Mouse (Mus musculus): Measurements from ENCODE around the gene Guca2b. TPM values are rescaled to one million over a fixed set of nuclear protein-coding genes. Genes with fewer than 3 reads are reported as not detected.

Guca2b gene
- polyA plus RNA-seq, 1 experiment from 2014 or later, result not detected

- no peaks in the 10 kb centered on the region for H3K9me3 ChIP-seq (ENCODE audit: control insufficient read depth, low read length)
- H3K9ac ChIP-seq (ENCODE audit: low read length), result no peak overlapping the region
- no peaks in the 10 kb centered on the region for H3K36me3 ChIP-seq (ENCODE audit: control insufficient read depth, insufficient read depth, low read length)
- H3K27ac ChIP-seq (ENCODE audit: low read depth, low read length), result no peak overlapping the region
- peaks cover 5% of the 10 kb centered on the region; the same call in 1 of the 2 replicates for H3K4me1 ChIP-seq (ENCODE audit: control insufficient read depth, insufficient read depth, low read length)
- no peaks in the 10 kb centered on the region for H3K27me3 ChIP-seq (ENCODE audit: control insufficient read depth, insufficient read depth, low read length)
- no peak overlapping the region for H3K4me2 ChIP-seq
- no peak for ATAC-seq (ENCODE audit: low FRiP score)
- WGBS, result 93% methylated on average over 9 of the region's 9 CpGs
- H3K4me3 ChIP-seq (ENCODE audit: low read depth, low read length), result no peak overlapping the region
- DNase-seq (ENCODE audit: low spot score, missing footprints), result peak; percentile 56
These were observed 12.4 kb upstream of the Guca2b start for GRCm38 (mm10) chr4:119671164-119671563.

DNA sequence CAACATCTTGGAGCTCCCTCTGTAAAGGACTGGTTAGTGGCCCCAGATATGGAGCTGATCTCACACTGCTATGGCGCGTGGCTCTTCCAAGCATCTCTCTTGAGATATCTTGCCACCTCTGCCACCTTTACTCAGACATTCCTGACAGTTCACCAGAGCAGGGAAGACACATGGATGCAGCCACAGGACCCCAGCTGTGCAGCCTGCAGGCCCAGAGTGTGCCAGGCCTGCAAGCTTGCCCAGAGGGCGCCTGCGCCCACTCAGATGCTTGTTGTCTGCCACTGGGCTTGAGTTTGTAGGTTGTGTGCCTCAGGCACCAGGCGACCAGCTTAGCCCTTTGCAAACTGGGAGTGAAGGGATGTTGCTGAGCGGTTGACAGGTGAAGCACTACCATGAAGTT lies 12.0 kb upstream of the Guca2b start:
- ATAC-seq (ENCODE audit: low FRiP score), result no peak
- WGBS, result 84% methylated on average over 6 of the region's 6 CpGs
- peaks cover 5% of the 10 kb centered on the region; the same call in 1 of the 2 replicates for H3K4me1 ChIP-seq (ENCODE audit: control insufficient read depth, insufficient read depth, low read length)
- no peaks in the 10 kb centered on the region for H3K27me3 ChIP-seq (ENCODE audit: control insufficient read depth, insufficient read depth, low read length)
- H3K36me3 ChIP-seq (ENCODE audit: control insufficient read depth, insufficient read depth, low read length), result no peaks in the 10 kb centered on the region
- H3K9me3 ChIP-seq (ENCODE audit: control insufficient read depth, low read length), result no peaks in the 10 kb centered on the region
- DNase-seq (ENCODE audit: low spot score, missing footprints), result no peak
- H3K4me3 ChIP-seq (ENCODE audit: low read depth, low read length), result no peak overlapping the region
- no peak overlapping the region for H3K9ac ChIP-seq (ENCODE audit: low read length)
- no peak overlapping the region for H3K4me2 ChIP-seq
- H3K27ac ChIP-seq (ENCODE audit: low read depth, low read length), result no peak overlapping the region

- DNase-seq (ENCODE audit: low spot score, missing footprints), result no peak
- Histone ChIP-seq H3K27me3 (ENCODE audit: control insufficient read depth, insufficient read depth, low read length) (no peaks in the 10 kb centered on the region), H3K9me3 (ENCODE audit: control insufficient read depth, low read length) (no peaks in the 10 kb centered on the region), H3K4me3 (ENCODE audit: low read depth, low read length) (no peak overlapping the region), H3K9ac (ENCODE audit: low read length) (no peak overlapping the region), H3K4me1 (ENCODE audit: control insufficient read depth, insufficient read depth, low read length) (peaks cover 5% of the 10 kb centered on the region; the same call in 1 of the 2 replicates), H3K4me2 (no peak overlapping the region), H3K27ac (ENCODE audit: low read depth, low read length) (no peak overlapping the region), H3K36me3 (ENCODE audit: control insufficient read depth, insufficient read depth, low read length) (no peaks in the 10 kb centered on the region)
- 33% methylated on average over 7 of the region's 7 CpGs for WGBS
- no peak for ATAC-seq (ENCODE audit: low FRiP score)
These were observed 11.4 kb upstream of the Guca2b start for GRCm38 (mm10) chr4:119670210-119670555.

GRCm38 (mm10) chr4:119669356-119670209 lies 10.8 kb upstream of the Guca2b start:
- WGBS, result 59% methylated on average over 10 of the region's 10 CpGs
- H3K4me1 ChIP-seq (ENCODE audit: control insufficient read depth, insufficient read depth, low read length), result peaks cover 5% of the 10 kb centered on the region; the same call in 1 of the 2 replicates
- no peak overlapping the region for H3K4me2 ChIP-seq
- no peak for DNase-seq (ENCODE audit: low spot score, missing footprints)
- H3K36me3 ChIP-seq (ENCODE audit: control insufficient read depth, insufficient read depth, low read length), result no peaks in the 10 kb centered on the region
- H3K9me3 ChIP-seq (ENCODE audit: control insufficient read depth, low read length), result no peaks in the 10 kb centered on the region
- H3K27me3 ChIP-seq (ENCODE audit: control insufficient read depth, insufficient read depth, low read length), result no peaks in the 10 kb centered on the region
- ATAC-seq (ENCODE audit: low FRiP score), result no peak; the same call in 1 of the 2 replicates
- H3K27ac ChIP-seq (ENCODE audit: low read depth, low read length), result no peak overlapping the region
- 0 out of 2 replicates have a peak overlapping the region, but pooled peaks have one; percentile 16 for H3K9ac ChIP-seq (ENCODE audit: low read length)
- no peak overlapping the region for H3K4me3 ChIP-seq (ENCODE audit: low read depth, low read length)

- Histone ChIP-seq H3K9ac (ENCODE audit: low read length) (no peak overlapping the region), H3K4me3 (ENCODE audit: low read depth, low read length) (no peak overlapping the region), H3K9me3 (ENCODE audit: control insufficient read depth, low read length) (no peaks in the 10 kb centered on the region), H3K4me1 (ENCODE audit: control insufficient read depth, insufficient read depth, low read length) (peaks cover 5% of the 10 kb centered on the region; the same call in 1 of the 2 replicates), H3K4me2 (no peak overlapping the region), H3K27me3 (ENCODE audit: control insufficient read depth, insufficient read depth, low read length) (no peaks in the 10 kb centered on the region), H3K36me3 (ENCODE audit: control insufficient read depth, insufficient read depth, low read length) (no peaks in the 10 kb centered on the region), H3K27ac (ENCODE audit: low read depth, low read length) (no peak overlapping the region)
- peak; percentile 72 for DNase-seq (ENCODE audit: low spot score, missing footprints)
- WGBS, result 83% methylated on average over 4 of the region's 4 CpGs
- ATAC-seq (ENCODE audit: low FRiP score), result no peak
These were observed 9.8 kb upstream of the Guca2b start for GRCm38 (mm10) chr4:119668596-119668995.

DNA sequence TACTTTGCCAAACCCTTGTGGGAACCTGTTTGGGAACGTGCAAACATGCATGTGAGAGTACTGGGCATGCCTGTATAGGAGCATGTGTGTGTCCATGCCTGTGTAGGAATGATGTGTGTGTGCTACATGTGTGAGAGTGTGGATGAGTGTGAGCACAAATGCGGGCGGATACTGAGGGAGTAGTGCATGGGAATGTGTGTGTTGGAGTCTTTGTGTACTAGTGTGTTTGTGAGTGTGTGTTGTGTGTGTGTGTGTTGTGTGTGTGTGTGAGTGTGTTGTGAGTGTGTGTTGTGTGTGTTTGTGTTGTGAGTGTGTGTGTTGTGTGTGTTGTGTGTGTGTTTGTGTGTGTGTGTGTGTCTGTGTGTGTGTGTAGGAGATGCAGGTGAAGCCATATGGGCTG lies 9.4 kb upstream of the Guca2b start:
- H3K4me3 ChIP-seq (ENCODE audit: low read depth, low read length), result no peak overlapping the region
- DNase-seq (ENCODE audit: low spot score, missing footprints) (peak; percentile 59), ATAC-seq (ENCODE audit: low FRiP score) (no peak)
- H3K36me3 ChIP-seq (ENCODE audit: control insufficient read depth, insufficient read depth, low read length), result no peaks in the 10 kb centered on the region
- H3K27ac ChIP-seq (ENCODE audit: low read depth, low read length), result no peak overlapping the region
- H3K27me3 ChIP-seq (ENCODE audit: control insufficient read depth, insufficient read depth, low read length), result no peaks in the 10 kb centered on the region
- no peak overlapping the region for H3K4me2 ChIP-seq
- WGBS, result 86% methylated on average over 3 of the region's 3 CpGs
- no peaks in the 10 kb centered on the region for H3K9me3 ChIP-seq (ENCODE audit: control insufficient read depth, low read length)
- H3K9ac ChIP-seq (ENCODE audit: low read length), result no peak overlapping the region
- H3K4me1 ChIP-seq (ENCODE audit: control insufficient read depth, insufficient read depth, low read length), result peaks cover 5% of the 10 kb centered on the region; the same call in 1 of the 2 replicates

- Histone ChIP-seq H3K36me3 (ENCODE audit: control insufficient read depth, insufficient read depth, low read length) (no peaks in the 10 kb centered on the region), H3K27me3 (ENCODE audit: control insufficient read depth, insufficient read depth, low read length) (no peaks in the 10 kb centered on the region), H3K4me1 (ENCODE audit: control insufficient read depth, insufficient read depth, low read length) (peaks cover 5% of the 10 kb centered on the region; the same call in 1 of the 2 replicates), H3K4me2 (no peak overlapping the region), H3K4me3 (ENCODE audit: low read depth, low read length) (no peak overlapping the region), H3K9me3 (ENCODE audit: control insufficient read depth, low read length) (no peaks in the 10 kb centered on the region), H3K27ac (ENCODE audit: low read depth, low read length) (no peak overlapping the region), H3K9ac (ENCODE audit: low read length) (no peak overlapping the region)
- 19% methylated on average over 5 of the region's 5 CpGs for WGBS
- ATAC-seq (ENCODE audit: low FRiP score), result peak; percentile 16; the same call in 1 of the 2 replicates
- DNase-seq (ENCODE audit: low spot score, missing footprints), result peak; percentile 91
These were observed 8.7 kb upstream of the Guca2b start for GRCm38 (mm10) chr4:119667454-119667853.

- H3K9me3 ChIP-seq (ENCODE audit: control insufficient read depth, low read length), result no peaks in the 10 kb centered on the region
- H3K27me3 ChIP-seq (ENCODE audit: control insufficient read depth, insufficient read depth, low read length), result no peaks in the 10 kb centered on the region
- WGBS, result 39% methylated on average over 8 of the region's 8 CpGs
- DNase-seq (ENCODE audit: low spot score, missing footprints), result no peak
- H3K27ac ChIP-seq (ENCODE audit: low read depth, low read length), result no peak overlapping the region
- no peak overlapping the region for H3K4me3 ChIP-seq (ENCODE audit: low read depth, low read length)
- no peaks in the 10 kb centered on the region for H3K36me3 ChIP-seq (ENCODE audit: control insufficient read depth, insufficient read depth, low read length)
- no peak overlapping the region for H3K9ac ChIP-seq (ENCODE audit: low read length)
- peaks cover 5% of the 10 kb centered on the region; the same call in 1 of the 2 replicates for H3K4me1 ChIP-seq (ENCODE audit: control insufficient read depth, insufficient read depth, low read length)
- no peak for ATAC-seq (ENCODE audit: low FRiP score)
- H3K4me2 ChIP-seq, result no peak overlapping the region
These were observed 7.4 kb upstream of the Guca2b start for GRCm38 (mm10) chr4:119666116-119666515.

- Histone ChIP-seq H3K4me1 (ENCODE audit: control insufficient read depth, insufficient read depth, low read length) (peaks cover 4% of the 10 kb centered on the region; the same call in 1 of the 2 replicates), H3K27ac (ENCODE audit: low read depth, low read length) (no peak overlapping the region), H3K4me2 (no peak overlapping the region), H3K9ac (ENCODE audit: low read length) (no peak overlapping the region), H3K36me3 (ENCODE audit: control insufficient read depth, insufficient read depth, low read length) (no peaks in the 10 kb centered on the region), H3K4me3 (ENCODE audit: low read depth, low read length) (no peak overlapping the region), H3K9me3 (ENCODE audit: control insufficient read depth, low read length) (no peaks in the 10 kb centered on the region), H3K27me3 (ENCODE audit: control insufficient read depth, insufficient read depth, low read length) (no peaks in the 10 kb centered on the region)
- 95% methylated on average over 2 of the region's 2 CpGs for WGBS
- DNase-seq (ENCODE audit: low spot score, missing footprints) (no peak), ATAC-seq (ENCODE audit: low FRiP score) (no peak)
These were observed 6.4 kb upstream of the Guca2b start for GRCm38 (mm10) chr4:119665166-119665565.
